Mouse (Mus musculus) neural tube, embryonic 15.5 days (tissue): Measurements from ENCODE around the gene Spns2. TPM values are rescaled to one million over a fixed set of nuclear protein-coding genes. Genes with fewer than 3 reads are reported as not detected.
A peak's percentile ranks its signal among the peaks of the same experiment; 100 is the strongest.

Experiments
- ATAC-seq: fragments of 200-750 bp; cut with Nextera tagmentation; 2 replicates; pipeline ENCODE4 v1.8.0; 2017; ENCODE audit warnings: mild to moderate bottlenecking, moderate TSS enrichment, moderate library complexity; ENCODE audit not compliant: low FRiP score
- H3K27ac ChIP-seq: fragments of 300-500 bp; sonication (generic); replicated peaks from 2 replicates; pipeline ENCODE4 v1.5.1; 2015; ENCODE audit warnings: mild to moderate bottlenecking, inconsistent platforms
- H3K27me3 ChIP-seq: fragments of 300-500 bp; sonication (generic); replicated peaks from 2 replicates; pipeline ENCODE4 v1.6.1; 2015; ENCODE audit warnings: inconsistent platforms
- H3K36me3 ChIP-seq: fragments of 300-500 bp; sonication (generic); 2 replicates; pipeline ENCODE4 v1.6.1; 2015; ENCODE audit warnings: inconsistent platforms
- H3K4me1 ChIP-seq: fragments of 300-500 bp; sonication (generic); 2 replicates; pipeline ENCODE4 v1.6.1; 2015; ENCODE audit warnings: inconsistent platforms
- H3K4me2 ChIP-seq: fragments of 300-500 bp; sonication (generic); 2 replicates; pipeline ENCODE4 v1.6.1; 2015; ENCODE audit warnings: inconsistent platforms, mild to moderate bottlenecking, moderate library complexity
- H3K4me3 ChIP-seq: fragments of 300-500 bp; sonication (generic); replicated peaks from 2 replicates; pipeline ENCODE4 v1.5.1; 2015; ENCODE audit warnings: mild to moderate bottlenecking, inconsistent platforms
- H3K9ac ChIP-seq: fragments of 300-500 bp; sonication (generic); replicated peaks from 2 replicates; pipeline ENCODE4 v1.6.1; 2015; ENCODE audit warnings: mild to moderate bottlenecking, inconsistent platforms
- H3K9me3 ChIP-seq: fragments of 300-500 bp; sonication (generic); replicated peaks from 2 replicates; pipeline ENCODE4 v1.6.1; 2016; ENCODE audit warnings: inconsistent platforms
- WGBS: fragments of 180-500 bp; shearing (Covaris S2); methylation state at CpG from one replicate; pipeline ENCODE4 v1.1.7; 2015; ENCODE audit warnings: mixed read lengths; 5-methylcytosine and 5-hydroxymethylcytosine counted together
- polyA plus RNA-seq: library from polyadenylated mRNA; unstranded; fragments of >200 nt; fragmentation: Nextera tagmentation; extraction: Ambion mirVana; gene quantifications from 2 replicates; pipeline ENCODE4 v1.2.1, GENCODE M21; 2015

The Spns2 gene
- 9.4 and 12.6 TPM in 2 replicates for polyA plus RNA-seq

GRCm38 (mm10) chr11:72489881-72490301 is at the start of gene Spns2:
Gene Spns2 (minus strand): TSS chr11:72489904.
- under 1% methylated on average over 30 of the region's 42 CpGs for WGBS
- Histone ChIP-seq H3K36me3 (no peaks in the 10 kb centered on the region), H3K4me1 (peaks cover 50% of the 10 kb centered on the region), H3K9ac (peak within 1 kb of the TSS; percentile 87), H3K27me3 (no peaks in the 10 kb centered on the region), H3K4me2 (peak within 1 kb of the TSS; percentile 74), H3K4me3 (peak within 1 kb of the TSS; percentile 73), H3K9me3 (no peaks in the 10 kb centered on the region), H3K27ac (peak within 1 kb of the TSS; percentile 91)
- ATAC-seq = peak; percentile 89

- H3K4me3 ChIP-seq = no peak overlapping the region
- no peak for ATAC-seq
- H3K27me3 ChIP-seq = no peaks in the 10 kb centered on the region
- H3K9me3 ChIP-seq = no peaks in the 10 kb centered on the region
- no peak overlapping the region for H3K9ac ChIP-seq
- no peaks in the 10 kb centered on the region for H3K36me3 ChIP-seq
- no peak overlapping the region for H3K4me2 ChIP-seq
- 93% methylated on average over 7 of the region's 7 CpGs for WGBS
- H3K27ac ChIP-seq = no peak overlapping the region
- no peaks in the 10 kb centered on the region for H3K4me1 ChIP-seq
These were observed 49.1 kb upstream of the Spns2 start for GRCm38 (mm10) chr11:72538811-72539210.

- WGBS = 76% methylated on average over 8 of the region's 8 CpGs
- H3K27ac ChIP-seq = no peak overlapping the region
- no peak overlapping the region for H3K9ac ChIP-seq
- no peaks in the 10 kb centered on the region for H3K4me1 ChIP-seq
- no peak overlapping the region for H3K4me2 ChIP-seq
- no peaks in the 10 kb centered on the region for H3K36me3 ChIP-seq
- no peaks in the 10 kb centered on the region for H3K9me3 ChIP-seq
- no peak for ATAC-seq
- no peaks in the 10 kb centered on the region for H3K27me3 ChIP-seq
- no peak overlapping the region for H3K4me3 ChIP-seq
These were observed 48.5 kb upstream of the Spns2 start for GRCm38 (mm10) chr11:72538037-72538755.

- Histone ChIP-seq H3K9ac (no peak overlapping the region), H3K4me2 (no peak overlapping the region), H3K4me1 (no peaks in the 10 kb centered on the region), H3K27ac (no peak overlapping the region), H3K4me3 (no peak overlapping the region), H3K27me3 (no peaks in the 10 kb centered on the region), H3K9me3 (no peaks in the 10 kb centered on the region), H3K36me3 (no peaks in the 10 kb centered on the region)
- ATAC-seq = no peak
- 90% methylated on average over 2 of the region's 2 CpGs for WGBS
These were observed 47.8 kb upstream of the Spns2 start for GRCm38 (mm10) chr11:72537503-72537902.

- Histone ChIP-seq H3K9ac (no peak overlapping the region), H3K4me1 (no peaks in the 10 kb centered on the region), H3K27ac (no peak overlapping the region), H3K36me3 (no peaks in the 10 kb centered on the region), H3K4me2 (no peak overlapping the region), H3K27me3 (no peaks in the 10 kb centered on the region), H3K9me3 (no peaks in the 10 kb centered on the region), H3K4me3 (no peak overlapping the region)
- no peak for ATAC-seq
- WGBS = 76% methylated on average over 3 of the region's 3 CpGs
These were observed 45.8 kb upstream of the Spns2 start for GRCm38 (mm10) chr11:72535519-72535918.

- WGBS = 83% methylated on average over 3 of the region's 3 CpGs
These were observed 43.2 kb upstream of the Spns2 start for GRCm38 (mm10) chr11:72532890-72533289.

GRCm38 (mm10) chr11:72531632-72532031 is 41.9 kb upstream of the Spns2 start:
- 77% methylated on average over 1 of the region's 1 CpGs for WGBS
- Histone ChIP-seq H3K4me1 (no peaks in the 10 kb centered on the region), H3K27me3 (no peaks in the 10 kb centered on the region), H3K9ac (no peak overlapping the region), H3K4me2 (no peak overlapping the region), H3K36me3 (no peaks in the 10 kb centered on the region), H3K9me3 (no peaks in the 10 kb centered on the region), H3K4me3 (no peak overlapping the region), H3K27ac (no peak overlapping the region)
- ATAC-seq = no peak

More at GRCm38 (mm10) chr11:72532890-72533289, 43.2 kb upstream of the Spns2 start:
- Histone ChIP-seq H3K4me1 (no peaks in the 10 kb centered on the region), H3K9ac (no peak overlapping the region), H3K9me3 (no peaks in the 10 kb centered on the region), H3K4me3 (no peak overlapping the region), H3K36me3 (no peaks in the 10 kb centered on the region), H3K27me3 (no peaks in the 10 kb centered on the region), H3K27ac (no peak overlapping the region), H3K4me2 (no peak overlapping the region)
- ATAC-seq = no peak

GRCm38 (mm10) chr11:72531144-72531543 is 41.4 kb upstream of the Spns2 start:
- WGBS = 79% methylated on average over 5 of the region's 5 CpGs
- Histone ChIP-seq H3K4me3 (no peak overlapping the region), H3K27ac (no peak overlapping the region), H3K36me3 (no peaks in the 10 kb centered on the region), H3K9ac (no peak overlapping the region), H3K4me1 (no peaks in the 10 kb centered on the region), H3K27me3 (no peaks in the 10 kb centered on the region), H3K4me2 (no peak overlapping the region), H3K9me3 (no peaks in the 10 kb centered on the region)
- no peak for ATAC-seq

- Histone ChIP-seq H3K27ac (no peak overlapping the region), H3K27me3 (no peaks in the 10 kb centered on the region), H3K4me3 (no peak overlapping the region), H3K4me2 (no peak overlapping the region), H3K4me1 (peaks cover 4% of the 10 kb centered on the region; the same call in 1 of the 2 replicates), H3K9ac (no peak overlapping the region), H3K9me3 (no peaks in the 10 kb centered on the region), H3K36me3 (no peaks in the 10 kb centered on the region)
- whole genome bisulfite sequencing = 94% methylated on average over 4 of the region's 4 CpGs
- ATAC-seq = no peak
These were observed 36.5 kb upstream of the Spns2 start for GRCm38 (mm10) chr11:72526190-72526589.

- Histone ChIP-seq H3K9me3 (no peaks in the 10 kb centered on the region), H3K36me3 (no peaks in the 10 kb centered on the region), H3K4me1 (peaks cover 4% of the 10 kb centered on the region; the same call in 1 of the 2 replicates), H3K27me3 (no peaks in the 10 kb centered on the region), H3K9ac (no peak overlapping the region), H3K4me2 (no peak overlapping the region), H3K27ac (no peak overlapping the region), H3K4me3 (no peak overlapping the region)
- 67% methylated on average over 4 of the region's 4 CpGs for WGBS
- ATAC-seq = no peak
These were observed 34.0 kb upstream of the Spns2 start for GRCm38 (mm10) chr11:72523711-72524110.

GRCm38 (mm10) chr11:72522616-72523041 is 32.9 kb upstream of the Spns2 start:
- Histone ChIP-seq H3K36me3 (no peaks in the 10 kb centered on the region), H3K4me1 (peaks cover 4% of the 10 kb centered on the region; the same call in 1 of the 2 replicates), H3K27me3 (no peaks in the 10 kb centered on the region), H3K4me3 (no peak overlapping the region), H3K27ac (no peak overlapping the region), H3K4me2 (no peak overlapping the region), H3K9me3 (no peaks in the 10 kb centered on the region), H3K9ac (no peak overlapping the region)
- ATAC-seq = no peak
- WGBS = 76% methylated on average over 5 of the region's 5 CpGs
